Mouse (Mus musculus) midbrain, postnatal 0 days (tissue): Measurements from ENCODE around the gene Smarcd2. TPM values are rescaled to one million over a fixed set of nuclear protein-coding genes. Genes with fewer than 3 reads are reported as not detected.

ENCODE experiments used
- ATAC-seq: fragments of 200-750 bp; cut with Nextera tagmentation; 2 replicates; pipeline ENCODE4 v1.8.0; 2017; ENCODE audit warnings: moderate number of reproducible peaks, mild to moderate bottlenecking, moderate TSS enrichment, moderate library complexity; ENCODE audit not compliant: low FRiP score
- DNase-seq: peaks from one replicate; pipeline ENCODE4 v3.0.0-alpha.2; 2015; ENCODE audit warnings: low spot score
- H3K27ac ChIP-seq: fragments of 300-500 bp; sonication (generic); 2 replicates; pipeline ENCODE4 v1.5.1; 2014; ENCODE audit warnings: low read depth, mild to moderate bottlenecking, low read length, mixed read lengths
- H3K27me3 ChIP-seq: fragments of 300-500 bp; sonication (generic); 2 replicates; pipeline ENCODE4 v1.6.1; 2014; ENCODE audit warnings: low read length, control low read depth, mixed read lengths; ENCODE audit not compliant: insufficient read depth
- H3K36me3 ChIP-seq: fragments of 300-500 bp; sonication (generic); 2 replicates; pipeline ENCODE4 v1.6.1; 2014; ENCODE audit warnings: low read length, control low read depth, mixed read lengths; ENCODE audit not compliant: insufficient read depth
- H3K4me1 ChIP-seq: fragments of 300-500 bp; sonication (generic); 2 replicates; pipeline ENCODE4 v1.6.1; 2014; ENCODE audit warnings: mild to moderate bottlenecking, control low read depth, antibody characterized with exemption, low read length, mixed read lengths; ENCODE audit not compliant: insufficient read depth
- H3K4me2 ChIP-seq: fragments of 300-500 bp; sonication (generic); 2 replicates; pipeline ENCODE4 v1.6.1; 2014; ENCODE audit warnings: low read depth, mild to moderate bottlenecking, low read length, mixed read lengths; ENCODE audit not compliant: poor library complexity, severe bottlenecking
- H3K4me3 ChIP-seq: fragments of 300-500 bp; sonication (generic); 2 replicates; pipeline ENCODE4 v1.5.1; 2014; ENCODE audit warnings: low read depth, mild to moderate bottlenecking, low read length, moderate library complexity
- H3K9ac ChIP-seq: fragments of 300-500 bp; sonication (generic); replicated peaks from 2 replicates; pipeline ENCODE4 v1.6.1; 2014; ENCODE audit warnings: mild to moderate bottlenecking, low read length, moderate library complexity, mixed read lengths; ENCODE audit not compliant: poor library complexity, severe bottlenecking
- H3K9me3 ChIP-seq: fragments of 300-500 bp; sonication (generic); 2 replicates; pipeline ENCODE4 v1.6.1; 2016; ENCODE audit warnings: low read length, control low read depth
- CTCF ChIP-seq: IDR thresholded peaks from 2 replicates; pipeline ENCODE4 v1.5.1; 2016; ENCODE audit warnings: antibody characterized with exemption, mild to moderate bottlenecking
- WGBS: fragments of 180-500 bp; shearing (Covaris S2); extraction: QIAGEN DNeasy Blood & Tissue Kit; methylation state at CpG from one replicate; pipeline ENCODE4 v1.1.7; 2014; 5-methylcytosine and 5-hydroxymethylcytosine counted together
- polyA plus RNA-seq: library from polyadenylated mRNA; unstranded; fragments of >200 nt; fragmentation: Nextera tagmentation; extraction: Ambion mirVana; gene quantifications from 2 replicates; pipeline ENCODE4 v1.2.1, GENCODE M21; 2015
- total RNA-seq: library from RNA; depleted of rRNA; stranded (reverse); fragments of >200 nt; gene quantifications from 2 replicates; pipeline ENCODE4 v1.2.3, GENCODE M21; 2014

The Smarcd2 gene
- total and polyA plus RNA-seq, 2 experiments from 2014 or later, result 6.8 to 27.5 TPM

DNA sequence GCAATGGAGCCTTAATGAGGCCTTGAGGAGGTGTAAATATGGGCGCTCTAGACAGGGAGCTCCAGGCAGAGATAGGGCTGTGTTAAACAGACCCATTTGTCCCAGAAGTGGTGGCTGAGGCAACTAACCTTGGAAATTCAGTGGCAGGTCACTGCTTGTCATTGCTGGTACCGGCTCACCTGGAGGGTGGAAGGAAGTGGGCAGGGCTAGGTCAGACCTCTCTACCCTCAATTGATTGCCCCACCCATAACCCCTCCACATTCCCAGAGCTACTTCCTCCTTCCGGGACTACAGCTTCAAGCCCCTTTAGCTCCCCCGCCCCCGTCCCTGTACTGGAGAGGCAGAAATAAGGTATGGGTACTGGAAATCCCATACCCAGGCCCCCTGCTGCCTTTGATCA lies 40.8 kb upstream of the Smarcd2 start:
- no peaks in the 10 kb centered on the region for H3K4me1 ChIP-seq
- no peaks in the 10 kb centered on the region for H3K9me3 ChIP-seq
- ATAC-seq (no peak), DNase-seq (no peak)
- no peaks in the 10 kb centered on the region for H3K36me3 ChIP-seq
- no peak overlapping the region for H3K4me2 ChIP-seq
- H3K27ac ChIP-seq, result no peak overlapping the region
- whole genome bisulfite sequencing, result 84% methylated on average over 5 of the region's 5 CpGs
- H3K4me3 ChIP-seq, result no peak overlapping the region
- no peak overlapping the region for H3K9ac ChIP-seq
- no peak for TF ChIP-seq CTCF
- no peaks in the 10 kb centered on the region for H3K27me3 ChIP-seq

DNA sequence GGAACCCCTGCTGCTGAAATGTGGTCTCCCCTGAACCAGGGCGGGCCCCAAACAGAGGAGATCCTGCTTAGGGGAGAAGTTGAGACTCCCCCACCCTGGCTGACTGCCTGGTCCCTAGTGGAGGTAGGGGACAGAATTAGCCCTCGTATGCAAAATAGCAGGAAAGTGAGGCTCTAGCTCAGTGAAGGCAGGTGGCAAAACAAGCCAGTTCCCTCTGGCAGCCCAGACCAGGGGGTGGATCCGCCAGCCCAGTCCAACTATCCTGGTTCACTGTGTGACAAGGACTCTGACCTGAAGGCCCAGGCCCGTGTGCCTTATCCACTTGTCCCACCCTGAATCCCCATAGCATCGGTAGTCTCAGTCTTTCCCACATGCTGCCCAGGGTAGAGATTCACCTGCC lies 37.4 kb upstream of the Smarcd2 start:
- no peak for ATAC-seq
- Histone ChIP-seq H3K36me3 (no peaks in the 10 kb centered on the region), H3K4me3 (no peak overlapping the region), H3K9ac (no peak overlapping the region), H3K27ac (no peak overlapping the region), H3K27me3 (no peaks in the 10 kb centered on the region), H3K4me1 (no peaks in the 10 kb centered on the region), H3K9me3 (no peaks in the 10 kb centered on the region), H3K4me2 (no peak overlapping the region)
- DNase-seq, result no peak
- WGBS, result 69% methylated on average over 5 of the region's 5 CpGs
- no peak for TF ChIP-seq CTCF

DNA sequence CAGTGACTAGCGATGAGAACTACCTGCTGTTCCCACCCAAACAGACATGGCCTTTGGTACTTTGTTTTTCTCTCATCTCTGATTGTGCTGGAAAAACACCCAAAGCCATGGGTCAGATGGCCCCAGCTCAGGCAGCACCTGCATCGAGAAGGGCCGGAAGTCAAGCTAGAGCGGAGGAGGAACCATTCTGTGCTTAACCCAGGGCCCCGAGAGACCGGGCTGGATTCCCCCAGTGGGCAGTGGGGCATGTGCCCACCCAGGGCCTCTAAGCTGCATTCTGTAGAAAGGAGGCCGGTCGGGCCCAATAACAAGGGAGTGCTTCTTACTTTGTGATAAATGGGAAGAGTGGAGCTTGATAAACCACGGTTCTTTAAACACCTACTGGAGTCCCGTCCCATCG lies 35.4 kb upstream of the Smarcd2 start:
- DNase-seq (no peak), ATAC-seq (no peak)
- Histone ChIP-seq H3K4me3 (no peak overlapping the region), H3K27ac (no peak overlapping the region), H3K4me1 (no peaks in the 10 kb centered on the region), H3K27me3 (no peaks in the 10 kb centered on the region), H3K9ac (no peak overlapping the region), H3K4me2 (no peak overlapping the region), H3K36me3 (no peaks in the 10 kb centered on the region), H3K9me3 (no peaks in the 10 kb centered on the region)
- WGBS, result 85% methylated on average over 11 of the region's 11 CpGs
- TF ChIP-seq CTCF, result no peak

DNA sequence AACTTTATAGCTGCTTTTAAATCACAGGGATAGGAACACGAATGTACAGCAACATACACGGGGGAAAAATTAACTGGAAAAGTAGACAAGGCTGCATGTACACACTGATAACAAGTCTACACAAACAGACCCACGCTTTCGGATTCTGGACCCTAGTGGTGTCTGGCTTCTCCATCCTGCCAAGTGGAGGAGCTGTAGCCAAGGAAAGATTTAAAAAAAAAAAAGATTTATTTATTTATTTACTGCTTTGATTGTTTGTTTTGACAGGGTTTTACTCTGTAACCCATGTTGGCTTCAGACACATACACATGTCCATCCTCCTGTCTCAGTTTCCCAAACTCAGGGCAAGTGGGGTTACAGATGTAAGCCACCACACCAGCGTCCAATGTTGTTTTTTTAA lies 34.7 kb upstream of the Smarcd2 start:
- WGBS, result 85% methylated on average over 5 of the region's 5 CpGs
- no peak for TF ChIP-seq CTCF

DNA sequence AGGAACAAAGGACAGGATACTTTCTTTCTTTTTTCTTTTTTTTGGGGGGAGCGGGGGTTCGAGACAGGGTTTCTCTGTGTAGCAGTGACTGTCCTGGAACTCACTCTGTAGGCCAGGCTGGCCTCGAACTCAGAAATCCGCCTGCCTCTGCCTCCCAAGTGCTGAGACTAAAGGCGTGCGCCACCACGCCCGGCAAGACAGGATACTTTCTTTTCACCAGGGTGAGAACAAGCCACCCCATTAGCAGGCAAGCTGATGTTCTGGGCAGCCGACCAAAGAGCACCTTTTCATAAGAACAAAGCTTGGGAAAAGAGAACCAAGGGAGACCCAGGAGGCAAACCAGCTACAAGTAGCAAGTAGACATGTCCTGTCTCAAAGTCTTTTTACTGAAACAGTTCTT lies 34.0 kb upstream of the Smarcd2 start:
- Histone ChIP-seq H3K9ac (no peak overlapping the region), H3K4me3 (no peak overlapping the region), H3K27ac (no peak overlapping the region), H3K9me3 (no peaks in the 10 kb centered on the region), H3K27me3 (no peaks in the 10 kb centered on the region), H3K36me3 (no peaks in the 10 kb centered on the region), H3K4me2 (no peak overlapping the region), H3K4me1 (no peaks in the 10 kb centered on the region)
- no peak for TF ChIP-seq CTCF
- no peak for ATAC-seq
- WGBS, result 83% methylated on average over 9 of the region's 9 CpGs
- DNase-seq, result no peak

More for the DNA sequence above, 34.7 kb upstream of the Smarcd2 start:
- Histone ChIP-seq H3K27me3 (no peaks in the 10 kb centered on the region), H3K9me3 (no peaks in the 10 kb centered on the region), H3K27ac (no peak overlapping the region), H3K4me2 (no peak overlapping the region), H3K9ac (no peak overlapping the region), H3K36me3 (no peaks in the 10 kb centered on the region), H3K4me3 (no peak overlapping the region), H3K4me1 (no peaks in the 10 kb centered on the region)
- ATAC-seq (no peak), DNase-seq (no peak)

DNA sequence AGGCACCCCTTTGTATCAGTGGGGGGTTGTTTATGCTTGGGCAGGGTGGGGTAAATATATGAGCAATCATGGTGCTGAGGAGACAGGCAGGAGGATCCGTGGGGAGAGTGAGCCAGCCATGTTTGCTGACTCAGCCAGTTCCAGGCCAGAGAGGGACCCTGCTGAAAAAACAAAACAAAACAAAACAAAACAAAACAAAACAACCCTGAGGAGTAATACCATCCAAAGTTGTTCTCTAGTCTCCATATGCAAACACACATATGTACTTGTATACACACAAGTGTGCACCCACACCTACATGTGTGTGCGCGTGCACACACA lies 33.3 kb upstream of the Smarcd2 start:
- ATAC-seq (no peak), DNase-seq (no peak)
- H3K36me3 ChIP-seq, result no peaks in the 10 kb centered on the region
- H3K9me3 ChIP-seq, result no peaks in the 10 kb centered on the region
- H3K9ac ChIP-seq, result no peak overlapping the region
- no peak for TF ChIP-seq CTCF
- H3K27me3 ChIP-seq, result no peaks in the 10 kb centered on the region
- 87% methylated on average over 3 of the region's 3 CpGs for WGBS
- no peak overlapping the region for H3K27ac ChIP-seq
- H3K4me1 ChIP-seq, result no peaks in the 10 kb centered on the region
- H3K4me2 ChIP-seq, result no peak overlapping the region
- no peak overlapping the region for H3K4me3 ChIP-seq
